Mouse (Mus musculus): Measurements from ENCODE around the gene Brca2. TPM values are rescaled to one million over a fixed set of nuclear protein-coding genes. Genes with fewer than 3 reads are reported as not detected.

Brca2 gene
- polyA plus RNA-seq, 1 experiment from 2014 or later = 6.6 TPM

GRCm38 (mm10) chr5:150522867-150523234 lies 421 bp downstream of the Brca2 start:
- Histone ChIP-seq H3K9me3 (ENCODE audit: control insufficient read depth) (no peaks in the 10 kb centered on the region), H3K27me3 (replicated peaks; ENCODE audit: control insufficient read depth, insufficient read depth, low read length) (no peaks in the 10 kb centered on the region), H3K27ac (ENCODE audit: low read depth, low read length) (peak overlapping the region; percentile 22; the same call in 1 of the 2 replicates), H3K4me1 (replicated peaks; ENCODE audit: control insufficient read depth, insufficient read depth, low read length) (no peaks in the 10 kb centered on the region), H3K4me2 (replicated peaks; ENCODE audit: low read depth) (peak overlapping the region; percentile 85), H3K4me3 (ENCODE audit: low read depth, low read length) (peak overlapping the region; percentile 85), H3K36me3 (ENCODE audit: control insufficient read depth, insufficient read depth) (no peaks in the 10 kb centered on the region; the same call in 1 of the 2 replicates), H3K9ac (ENCODE audit: low read depth, low read length) (peak overlapping the region; percentile 80)
- WGBS = 5% methylated on average over 11 of the region's 11 CpGs
- TF ChIP-seq CTCF (IDR thresholded peaks at IDR 0.05; ENCODE audit: low read depth) = no peak
- ATAC-seq = peak; percentile 20

GRCm38 (mm10) chr5:150525239-150525638 lies 2.8 kb downstream of the Brca2 start:
- TF ChIP-seq CTCF (IDR thresholded peaks at IDR 0.05; ENCODE audit: low read depth) = peak; percentile 20; the same call in 1 of the 2 replicates
- WGBS = 76% methylated on average over 2 of the region's 2 CpGs
- Histone ChIP-seq H3K4me1 (replicated peaks; ENCODE audit: control insufficient read depth, insufficient read depth, low read length) (no peaks in the 10 kb centered on the region), H3K27me3 (replicated peaks; ENCODE audit: control insufficient read depth, insufficient read depth, low read length) (no peaks in the 10 kb centered on the region), H3K4me3 (ENCODE audit: low read depth, low read length) (no peak overlapping the region), H3K27ac (ENCODE audit: low read depth, low read length) (no peak overlapping the region), H3K4me2 (replicated peaks; ENCODE audit: low read depth) (no peak overlapping the region), H3K36me3 (ENCODE audit: control insufficient read depth, insufficient read depth) (peaks cover under 1% of the 10 kb centered on the region; the same call in 1 of the 2 replicates), H3K9me3 (ENCODE audit: control insufficient read depth) (no peaks in the 10 kb centered on the region), H3K9ac (ENCODE audit: low read depth, low read length) (no peak overlapping the region)
- ATAC-seq = no peak

- WGBS = 96% methylated on average over 1 of the region's 1 CpGs
- no peak overlapping the region for H3K4me2 ChIP-seq (replicated peaks; ENCODE audit: low read depth)
- H3K4me1 ChIP-seq (replicated peaks; ENCODE audit: control insufficient read depth, insufficient read depth, low read length) = no peaks in the 10 kb centered on the region
- no peak overlapping the region for H3K27ac ChIP-seq (ENCODE audit: low read depth, low read length)
- no peak for TF ChIP-seq CTCF (IDR thresholded peaks at IDR 0.05; ENCODE audit: low read depth)
- H3K9ac ChIP-seq (ENCODE audit: low read depth, low read length) = no peak overlapping the region
- ATAC-seq = no peak
- peaks cover 12% of the 10 kb centered on the region; the same call in 1 of the 2 replicates for H3K36me3 ChIP-seq (ENCODE audit: control insufficient read depth, insufficient read depth)
- no peak overlapping the region for H3K4me3 ChIP-seq (ENCODE audit: low read depth, low read length)
- H3K27me3 ChIP-seq (replicated peaks; ENCODE audit: control insufficient read depth, insufficient read depth, low read length) = no peaks in the 10 kb centered on the region
- no peaks in the 10 kb centered on the region for H3K9me3 ChIP-seq (ENCODE audit: control insufficient read depth)
Measured at GRCm38 (mm10) chr5:150541302-150541701, 18.9 kb downstream of the Brca2 start.

- ATAC-seq = no peak
- no peak overlapping the region for H3K4me2 ChIP-seq (replicated peaks; ENCODE audit: low read depth)
- H3K4me3 ChIP-seq (ENCODE audit: low read depth, low read length) = no peak overlapping the region
- H3K27me3 ChIP-seq (replicated peaks; ENCODE audit: control insufficient read depth, insufficient read depth, low read length) = no peaks in the 10 kb centered on the region
- H3K4me1 ChIP-seq (replicated peaks; ENCODE audit: control insufficient read depth, insufficient read depth, low read length) = no peaks in the 10 kb centered on the region
- WGBS = 86% methylated on average over 2 of the region's 2 CpGs
- H3K9ac ChIP-seq (ENCODE audit: low read depth, low read length) = no peak overlapping the region
- no peaks in the 10 kb centered on the region for H3K9me3 ChIP-seq (ENCODE audit: control insufficient read depth)
- no peak for TF ChIP-seq CTCF (IDR thresholded peaks at IDR 0.05; ENCODE audit: low read depth)
- no peak overlapping the region for H3K27ac ChIP-seq (ENCODE audit: low read depth, low read length)
- H3K36me3 ChIP-seq (ENCODE audit: control insufficient read depth, insufficient read depth) = peaks cover 12% of the 10 kb centered on the region
Measured at GRCm38 (mm10) chr5:150543184-150543583, 20.8 kb downstream of the Brca2 start.

- Histone ChIP-seq H3K4me2 (replicated peaks; ENCODE audit: low read depth) (no peak overlapping the region), H3K4me3 (ENCODE audit: low read depth, low read length) (no peak overlapping the region), H3K4me1 (replicated peaks; ENCODE audit: control insufficient read depth, insufficient read depth, low read length) (no peaks in the 10 kb centered on the region), H3K9me3 (ENCODE audit: control insufficient read depth) (no peaks in the 10 kb centered on the region), H3K9ac (ENCODE audit: low read depth, low read length) (no peak overlapping the region), H3K27ac (ENCODE audit: low read depth, low read length) (no peak overlapping the region), H3K27me3 (replicated peaks; ENCODE audit: control insufficient read depth, insufficient read depth, low read length) (no peaks in the 10 kb centered on the region), H3K36me3 (ENCODE audit: control insufficient read depth, insufficient read depth) (peaks cover 11% of the 10 kb centered on the region; the same call in 1 of the 2 replicates)
- 46% methylated on average over 3 of the region's 3 CpGs for WGBS
- peak; percentile 63 for TF ChIP-seq CTCF (IDR thresholded peaks at IDR 0.05; ENCODE audit: low read depth)
- ATAC-seq = no peak
Measured at GRCm38 (mm10) chr5:150551637-150552036, 29.2 kb downstream of the Brca2 start.

- Histone ChIP-seq H3K4me2 (replicated peaks; ENCODE audit: low read depth) (no peak overlapping the region), H3K27ac (ENCODE audit: low read depth, low read length) (no peak overlapping the region), H3K9ac (ENCODE audit: low read depth, low read length) (no peak overlapping the region), H3K4me3 (ENCODE audit: low read depth, low read length) (no peak overlapping the region), H3K36me3 (ENCODE audit: control insufficient read depth, insufficient read depth) (peaks cover 23% of the 10 kb centered on the region; the same call in 1 of the 2 replicates), H3K27me3 (replicated peaks; ENCODE audit: control insufficient read depth, insufficient read depth, low read length) (no peaks in the 10 kb centered on the region), H3K9me3 (ENCODE audit: control insufficient read depth) (no peaks in the 10 kb centered on the region), H3K4me1 (replicated peaks; ENCODE audit: control insufficient read depth, insufficient read depth, low read length) (no peaks in the 10 kb centered on the region)
- WGBS = 96% methylated on average over 6 of the region's 6 CpGs
- no peak for TF ChIP-seq CTCF (IDR thresholded peaks at IDR 0.05; ENCODE audit: low read depth)
- no peak for ATAC-seq
Measured at GRCm38 (mm10) chr5:150559519-150560103, 37.2 kb downstream of the Brca2 start.

All from intestine, postnatal 0 days (tissue).